Comparison of ENCODE assay signal across 9 mouse cellular contexts in genomic region chr2:32896507-32897147, GRCm38 (mm10). TPM values are rescaled to one million over a fixed set of nuclear protein-coding genes. Genes with fewer than 3 reads are reported as not detected.
A peak's percentile ranks its signal among the peaks of the same experiment; 100 is the strongest.
DNase-seq lines count a peak whose midpoint lies in the region; ATAC-seq and TF ChIP-seq lines count a peak whose summit lies in the region.
"Had no signal": no experiment of that assay in that cellular context is flagged by ENCODE, and none has a peak within 500 bp of the region (broad histone marks: within the 10 kb centered on the region; RNA-seq: fewer than 3 reads in every experiment).

No protein-coding gene starts in this region.

- in situ Hi-C loops in Patski (cut with MboI; ENCODE audit: low pct_unique_long_range_greater_than_20kb), result no loop called here

- ATAC-seq in Patski, result peak; percentile 44
- 0 out of 2 replicates have a peak, but pooled peaks have one; percentile 28 for ATAC-seq in embryonic facial prominence, embryonic 14.5 days (ENCODE audit: low read depth)
- no peak for ATAC-seq in limb, embryonic 13.5 days (ENCODE audit: low FRiP score, low read depth)

- TF ChIP-seq CTCF in layer of hippocampus, adult 2 months (conservative IDR thresholded peaks at IDR 0.05), result no peak
- no peak for TF ChIP-seq CTCF in Patski (IDR thresholded peaks at IDR 0.05)

- H3K9ac ChIP-seq in embryonic facial prominence, embryonic 14.5 days (ENCODE audit: low read depth, low read length), result peak overlapping the region; percentile 38; the same call in 1 of the 2 replicates
- H3K9ac ChIP-seq in limb, embryonic 13.5 days, result peak overlapping the region; percentile 43; the same call in 1 of the 2 replicates

- POLR2A ChIA-PET in Patski (lab: Charles Lee), result interaction anchor here (0.5 to 1.8 kb wide), 13 partner anchors 8 to 50 kb away, joined by 3 to 8 read pairs (median 4); no protein-coding TSS in a partner anchor

- peak overlapping the region; percentile 90 for H3K27ac ChIP-seq in layer of hippocampus, adult 2 months
- peak overlapping the region; percentile 79 for H3K27ac ChIP-seq in embryonic facial prominence, embryonic 14.5 days (replicated peaks; ENCODE audit: low read depth, low read length)
- H3K27ac ChIP-seq in limb, embryonic 13.5 days, result peak overlapping the region; percentile 10; the same call in 1 of the 2 replicates

- no peaks in the 10 kb centered on the region for H3K27me3 ChIP-seq in Patski
- H3K27me3 ChIP-seq in embryonic facial prominence, embryonic 14.5 days (replicated peaks; ENCODE audit: control insufficient read depth, insufficient read depth, low read length), result no peaks in the 10 kb centered on the region
- no peaks in the 10 kb centered on the region for H3K27me3 ChIP-seq in limb, embryonic 13.5 days

- CTCF ChIA-PET in Patski (lab: Charles Lee), result interaction anchor here (1.2 to 6.4 kb wide), 4 partner anchors 14 to 41 kb away, joined by 3 to 33 read pairs (median 12); no protein-coding TSS in a partner anchor

- DNase-seq in layer of hippocampus, adult 2 months (ENCODE audit: low spot score in 2 of 2), result peak in 1 of 2 experiments; percentile 40
- DNase-seq in layer of hippocampus, postnatal 10 days (ENCODE audit: low spot score in 2 of 2), result no peak
- DNase-seq in Patski (ENCODE audit: low read depth, low spot score), result peak; percentile 73
- no peak for DNase-seq in embryonic facial prominence, embryonic 14.5 days (ENCODE audit: low spot score)
- no peak for DNase-seq in thymus, adult 18-20 months
- DNase-seq in kidney, adult 11 months, result no peak
- DNase-seq: adrenal gland, adult 2 months; right cerebral cortex, postnatal 14 days had no signal

- H3K4me1 ChIP-seq in embryonic facial prominence, embryonic 14.5 days (ENCODE audit: control insufficient read depth, insufficient read depth, low read length), result peaks cover 33% of the 10 kb centered on the region
- peaks cover 75% of the 10 kb centered on the region for H3K4me1 ChIP-seq in limb, embryonic 13.5 days

- no peak overlapping the region for H3K4me3 ChIP-seq in layer of hippocampus, adult 2 months
- no peak overlapping the region for H3K4me3 ChIP-seq in embryonic facial prominence, embryonic 14.5 days (ENCODE audit: low read depth, low read length)
- H3K4me3 ChIP-seq in limb, embryonic 13.5 days, result no peak overlapping the region

- H3K36me3 ChIP-seq in embryonic facial prominence, embryonic 14.5 days (ENCODE audit: control insufficient read depth, insufficient read depth, low read length), result 0 out of 2 replicates have a peak, but pooled peaks cover 8% of the 10 kb centered on the region
- peaks cover 22% of the 10 kb centered on the region for H3K36me3 ChIP-seq in limb, embryonic 13.5 days

- H3K4me2 ChIP-seq in embryonic facial prominence, embryonic 14.5 days (ENCODE audit: low read depth, low read length), result no peak overlapping the region
- no peak overlapping the region for H3K4me2 ChIP-seq in limb, embryonic 13.5 days (replicated peaks)

- 43% methylated on average over 8 of the region's 10 CpGs for WGBS in embryonic facial prominence, embryonic 14.5 days
- WGBS in limb, embryonic 13.5 days, result 51% methylated on average over 10 of the region's 10 CpGs

- H3K9me3 ChIP-seq in embryonic facial prominence, embryonic 14.5 days (ENCODE audit: control insufficient read depth, low read length), result no peaks in the 10 kb centered on the region
- no peaks in the 10 kb centered on the region for H3K9me3 ChIP-seq in limb, embryonic 13.5 days

RNA-seq across cellular contexts. Expression of gene Fam129b, which starts 20.7 kb away (rescaled TPM):
- 10 to 100 TPM; 14.5 to 14.9 TPM for total RNA-seq in layer of hippocampus, adult 2 months (2021)
- 10 to 100 TPM; 22.6 to 26.3 TPM for total RNA-seq in layer of hippocampus, postnatal 10 days (2021)
- 170 TPM for polyA plus RNA-seq in Patski (2021)
- polyA plus RNA-seq in embryonic facial prominence, embryonic 14.5 days (2014; fragmentation: Nextera tagmentation; extraction: Ambion mirVana), result 38.4 and 39.0 TPM in 2 replicates
- polyA plus RNA-seq in limb, embryonic 13.5 days (2015; fragmentation: Nextera tagmentation; extraction: Ambion mirVana), result 48.5 and 55.8 TPM in 2 replicates

RNA-seq across cellular contexts. Expression of gene Stxbp1, which starts 49.6 kb away (rescaled TPM):
- 100 to 1,000 TPM; 550 to 603 TPM for total RNA-seq in layer of hippocampus, adult 2 months (2021)
- 100 to 1,000 TPM; 525 to 547 TPM for total RNA-seq in layer of hippocampus, postnatal 10 days (2021)
- polyA plus RNA-seq in Patski (2021), result 30.1 TPM
- polyA plus RNA-seq in embryonic facial prominence, embryonic 14.5 days (2014; fragmentation: Nextera tagmentation; extraction: Ambion mirVana), result 26.8 and 29.7 TPM in 2 replicates
- 20.8 and 20.9 TPM in 2 replicates for polyA plus RNA-seq in limb, embryonic 13.5 days (2015; fragmentation: Nextera tagmentation; extraction: Ambion mirVana)

Comparison
In these comparisons a context has a peak if more than half of its experiments do, and no peak if none do; other contexts are left out.
1. H3K27ac ChIP-seq: peak in every context shown above with its lines; median percentile 90 in layer of hippocampus, adult 2 months; 79 in embryonic facial prominence, embryonic 14.5 days; 10 in limb, embryonic 13.5 days.